Mouse (Mus musculus): ENCODE results near the gene Tekt5. TPM values are rescaled to one million over a fixed set of nuclear protein-coding genes. Genes with fewer than 3 reads are reported as not detected.

The Tekt5 gene
- polyA plus RNA-seq, 1 experiment = 15.5 TPM

- no peak for DNase-seq (ENCODE audit: extremely low spot score in 1 of 2, low spot score in 1 of 2)
Measured at GRCm38 (mm10) chr16:10384060-10384497, 11.2 kb downstream of the Tekt5 start.

- DNase-seq (ENCODE audit: extremely low spot score in 1 of 2, low spot score in 1 of 2) = peak in 1 of 2 experiments; percentile 63
Measured at GRCm38 (mm10) chr16:10379531-10379930, 15.8 kb downstream of the Tekt5 start.

DNA sequence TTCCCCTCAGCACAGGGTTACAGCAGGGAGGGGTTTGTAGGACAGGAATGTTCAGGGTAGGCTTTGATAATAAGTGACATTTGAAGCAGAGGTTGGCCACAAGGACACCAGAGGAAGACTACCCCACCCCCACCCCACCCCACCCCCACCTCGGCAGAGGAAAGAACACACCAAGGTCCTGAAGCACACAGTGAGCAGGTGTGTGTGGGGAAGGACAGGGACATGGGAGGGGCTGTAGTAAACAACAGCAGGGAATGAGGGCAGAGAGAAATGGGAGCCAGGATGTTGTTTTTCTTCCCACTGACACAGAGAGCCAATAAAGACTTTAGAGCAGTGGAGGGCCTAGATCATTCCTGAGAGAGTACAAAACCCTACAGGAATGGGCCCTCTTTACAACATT is 18.0 kb downstream of the Tekt5 start:
- DNase-seq (ENCODE audit: extremely low spot score in 1 of 2, low spot score in 1 of 2) = no peak

GRCm38 (mm10) chr16:10374254-10375011 is 20.9 kb downstream of the Tekt5 start:
- peak in 1 of 2 experiments; percentile 32 for DNase-seq (ENCODE audit: extremely low spot score in 1 of 2, low spot score in 1 of 2)

DNA sequence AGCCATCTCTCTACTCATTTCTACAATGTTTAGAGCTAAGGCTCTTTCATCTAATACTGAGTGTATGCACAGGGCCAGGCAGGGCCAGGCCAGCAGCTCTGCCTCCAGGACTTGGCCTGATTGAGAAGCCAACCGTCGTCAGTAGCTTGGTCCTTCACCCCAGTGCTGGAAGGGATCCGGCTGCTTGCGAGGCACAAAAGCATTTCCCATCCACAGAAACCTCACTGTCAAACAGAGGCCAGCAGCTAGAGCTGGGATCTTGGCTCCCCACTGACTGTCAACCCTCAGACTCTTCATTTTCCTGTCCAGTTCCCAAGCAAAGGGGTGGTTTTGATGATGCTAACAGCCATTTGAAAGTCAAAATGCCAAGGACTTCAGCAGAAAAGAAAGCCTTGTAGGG is 22.9 kb downstream of the Tekt5 start:
- no peak for DNase-seq (ENCODE audit: extremely low spot score in 1 of 2, low spot score in 1 of 2)

- DNase-seq (ENCODE audit: extremely low spot score in 1 of 2, low spot score in 1 of 2) = no peak
Measured at GRCm38 (mm10) chr16:10369996-10370395, 25.3 kb downstream of the Tekt5 start.

- DNase-seq (ENCODE audit: extremely low spot score in 1 of 2, low spot score in 1 of 2) = peak in 1 of 2 experiments; percentile 37
Measured at GRCm38 (mm10) chr16:10369468-10369934, 25.8 kb downstream of the Tekt5 start.

- DNase-seq (ENCODE audit: extremely low spot score in 1 of 2, low spot score in 1 of 2) = peak in 1 of 2 experiments; percentile 46
Measured at GRCm38 (mm10) chr16:10366240-10367217, 28.8 kb downstream of the Tekt5 start.

DNA sequence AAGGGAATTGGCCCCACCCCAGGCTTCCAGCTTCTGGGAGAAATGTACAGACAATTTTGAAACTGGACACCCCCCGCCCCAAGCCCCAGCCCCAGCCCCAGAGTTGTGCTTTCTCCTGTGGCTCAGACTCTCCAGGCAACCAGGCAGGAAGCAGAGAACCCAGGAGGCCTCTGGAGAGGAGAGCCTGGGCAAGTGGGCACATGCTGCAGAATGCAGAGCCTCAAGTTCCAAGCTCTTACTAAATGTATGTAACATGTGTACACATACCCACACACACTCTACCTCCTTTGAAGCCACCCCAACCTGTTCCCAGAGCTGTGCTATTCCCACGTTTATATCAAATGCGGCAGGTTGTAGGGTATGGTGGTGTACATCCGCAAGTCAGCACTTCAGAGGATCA is 29.5 kb downstream of the Tekt5 start:
- DNase-seq (ENCODE audit: extremely low spot score in 1 of 2, low spot score in 1 of 2) = no peak

- no peak for DNase-seq (ENCODE audit: extremely low spot score in 1 of 2, low spot score in 1 of 2)
Measured at GRCm38 (mm10) chr16:10363061-10363460, 32.2 kb downstream of the Tekt5 start.

- no peak for DNase-seq (ENCODE audit: extremely low spot score in 1 of 2, low spot score in 1 of 2)
Measured at GRCm38 (mm10) chr16:10359241-10359640, 36.0 kb downstream of the Tekt5 start.

DNA sequence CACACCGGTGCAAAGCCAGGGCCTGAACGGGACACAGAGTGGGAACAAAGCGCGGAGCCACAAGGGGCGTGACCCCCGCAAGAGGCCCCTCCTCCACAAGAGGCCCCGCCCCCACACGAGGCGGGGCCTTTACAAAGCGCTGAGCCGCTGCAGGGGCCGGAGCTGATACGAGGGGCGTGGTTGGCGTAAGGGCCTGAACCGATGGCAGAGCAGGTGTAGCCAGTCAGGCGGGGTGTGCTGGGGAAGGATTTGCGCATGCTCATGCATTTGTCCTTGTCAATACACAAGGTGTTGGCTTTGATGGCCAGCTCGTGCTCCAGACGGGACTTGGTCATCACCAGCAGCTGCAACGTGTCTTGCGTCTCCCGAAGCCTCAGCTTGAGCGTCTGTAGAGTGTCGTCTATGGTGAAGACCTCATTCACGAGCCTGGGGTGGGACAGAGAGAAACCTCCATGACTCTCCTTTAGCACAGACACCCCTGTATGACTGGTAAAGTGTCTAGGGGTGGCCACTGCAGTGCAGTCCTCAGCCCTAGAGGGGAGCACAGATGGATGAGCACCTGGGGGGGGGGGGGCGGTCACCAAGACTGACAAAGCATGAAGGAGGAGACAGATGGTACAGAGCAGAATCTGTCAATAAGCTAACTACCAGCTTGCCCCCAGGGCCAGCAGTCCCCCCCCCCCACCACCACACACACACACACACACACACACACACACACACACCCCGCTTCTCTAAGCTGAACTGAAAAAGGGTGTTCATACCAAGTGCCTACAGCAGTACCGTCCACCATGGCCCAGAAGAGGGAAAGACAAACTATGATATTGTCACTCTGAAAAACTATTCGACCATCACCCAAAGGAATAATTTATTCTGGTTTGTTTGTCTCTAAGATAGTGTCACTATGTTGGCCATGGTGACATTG is 37.0 kb downstream of the Tekt5 start:
- DNase-seq (ENCODE audit: extremely low spot score in 1 of 2, low spot score in 1 of 2) = no peak

GRCm38 (mm10) chr16:10355004-10355403 is 40.3 kb downstream of the Tekt5 start:
- peak in 1 of 2 experiments; percentile 23 for DNase-seq (ENCODE audit: extremely low spot score in 1 of 2, low spot score in 1 of 2)

GRCm38 (mm10) chr16:10351050-10351636 is 44.1 kb downstream of the Tekt5 start:
- DNase-seq (ENCODE audit: extremely low spot score in 1 of 2, low spot score in 1 of 2) = no peak

DNA sequence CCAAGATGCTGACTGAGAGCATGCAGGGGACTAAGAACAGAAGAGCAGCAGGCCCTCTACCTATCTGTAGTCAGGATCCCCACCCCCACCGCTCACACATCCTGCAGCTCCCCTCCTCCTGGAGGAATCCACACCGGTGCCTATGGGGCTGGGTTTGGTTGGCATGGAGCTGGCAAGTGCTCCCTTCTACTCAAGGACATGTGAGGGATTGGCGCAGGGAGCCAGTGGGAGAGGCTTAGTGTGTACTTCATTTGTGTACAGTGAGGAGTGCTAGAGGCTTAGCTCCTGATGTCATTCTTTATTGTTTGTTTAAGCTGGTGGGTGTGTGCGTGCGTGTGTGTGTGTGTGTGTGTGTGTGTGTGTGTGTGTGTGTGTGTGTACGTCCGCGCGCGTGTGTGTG is 45.4 kb downstream of the Tekt5 start:
- DNase-seq (ENCODE audit: extremely low spot score in 1 of 2, low spot score in 1 of 2) = no peak

DNA sequence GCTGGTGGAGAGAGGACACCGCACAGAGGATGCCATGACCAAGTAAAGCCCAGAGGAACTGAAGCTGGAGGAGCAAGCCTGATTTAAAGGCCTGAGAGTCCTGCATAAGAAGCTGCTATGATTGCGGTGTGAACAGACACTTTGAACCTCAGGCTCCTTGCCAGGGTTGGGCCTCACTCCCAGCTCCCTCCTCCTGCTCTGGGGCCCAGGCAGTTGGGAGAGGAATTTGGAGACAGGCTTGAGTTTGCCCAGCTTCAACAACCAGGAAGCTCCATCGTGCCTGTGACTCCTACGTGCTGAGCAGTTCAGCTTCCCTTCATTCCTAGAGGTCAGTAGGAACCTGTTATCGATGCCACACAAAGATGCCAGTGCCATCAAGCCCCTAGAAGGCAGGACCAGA is 45.9 kb downstream of the Tekt5 start:
- no peak for DNase-seq (ENCODE audit: extremely low spot score in 1 of 2, low spot score in 1 of 2)

- peak in 1 of 2 experiments; percentile 24 for DNase-seq (ENCODE audit: extremely low spot score in 1 of 2, low spot score in 1 of 2)
Measured at GRCm38 (mm10) chr16:10347551-10347950, 47.7 kb downstream of the Tekt5 start.

GRCm38 (mm10) chr16:10341110-10341509 is 54.2 kb downstream of the Tekt5 start:
- no peak for DNase-seq (ENCODE audit: extremely low spot score in 1 of 2, low spot score in 1 of 2)

DNA sequence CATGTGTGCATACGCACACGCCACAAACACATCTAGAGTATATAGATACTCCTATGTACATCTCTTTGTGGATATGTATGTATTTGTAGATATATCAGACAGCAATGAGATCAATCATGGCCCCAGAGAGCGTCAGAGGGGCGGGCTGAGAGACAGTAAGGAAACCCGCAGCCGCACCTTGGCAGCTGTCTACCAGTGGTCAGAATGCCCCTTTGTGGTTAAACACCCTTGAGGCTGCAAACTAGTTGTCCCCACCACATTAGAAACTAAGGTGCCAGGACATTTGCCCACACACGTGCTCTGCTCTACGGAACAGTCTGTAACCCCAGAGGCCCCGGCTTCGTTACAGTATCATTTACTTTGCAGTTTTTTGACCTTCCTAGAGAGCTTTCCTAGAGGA is 55.4 kb downstream of the Tekt5 start:
- no peak for DNase-seq (ENCODE audit: extremely low spot score in 1 of 2, low spot score in 1 of 2)

DNA sequence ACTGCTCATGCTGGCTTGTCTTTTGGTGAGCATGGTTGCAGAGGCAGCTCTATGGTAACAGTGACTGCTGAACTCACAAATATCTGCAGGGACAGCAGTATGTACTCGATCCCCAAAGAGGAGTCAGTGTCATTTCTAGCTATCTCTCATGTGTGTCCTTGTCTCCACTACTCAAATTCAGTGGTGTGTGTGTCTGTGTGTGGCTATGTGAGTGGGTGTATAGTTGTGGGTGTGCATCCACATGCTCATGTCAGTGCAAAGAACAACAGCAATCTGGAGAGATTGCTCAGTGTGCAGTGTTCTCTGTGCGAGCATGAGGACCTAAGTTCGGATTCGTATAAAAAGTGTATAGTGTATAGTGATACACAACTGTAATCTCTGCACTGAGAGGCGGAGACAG is 56.7 kb downstream of the Tekt5 start:
- peak in 1 of 2 experiments; percentile 23 for DNase-seq (ENCODE audit: extremely low spot score in 1 of 2, low spot score in 1 of 2)

Measured in frontal cortex, adult 2 months (tissue).